Mouse (Mus musculus): ENCODE results near the gene Spire2. TPM values are rescaled to one million over a fixed set of nuclear protein-coding genes. Genes with fewer than 3 reads are reported as not detected.

Spire2 gene
- polyA plus RNA-seq, 1 experiment, result 0.22 TPM

GRCm38 (mm10) chr8:123401936-123402335, 69.4 kb downstream of the Spire2 start:
- TF ChIP-seq GATA1 (IDR thresholded peaks at IDR 0.05; ENCODE audit: low read length), result no peak

GRCm38 (mm10) chr8:123402730-123403326, 70.3 kb downstream of the Spire2 start:
- TF ChIP-seq GATA1 (IDR thresholded peaks at IDR 0.05; ENCODE audit: low read length), result no peak

GRCm38 (mm10) chr8:123404521-123404920, 72.0 kb downstream of the Spire2 start:
- TF ChIP-seq GATA1 (IDR thresholded peaks at IDR 0.05; ENCODE audit: low read length), result no peak

- TF ChIP-seq GATA1 (IDR thresholded peaks at IDR 0.05; ENCODE audit: low read length), result no peak
Observed at GRCm38 (mm10) chr8:123406786-123407185, 74.3 kb downstream of the Spire2 start, which contains the start of gene Mc1r. Mc1r (plus strand) TSS chr8:123407107.

GRCm38 (mm10) chr8:123407612-123408011, 75.1 kb downstream of the Spire2 start:
- no peak for TF ChIP-seq GATA1 (IDR thresholded peaks at IDR 0.05; ENCODE audit: low read length)

DNA sequence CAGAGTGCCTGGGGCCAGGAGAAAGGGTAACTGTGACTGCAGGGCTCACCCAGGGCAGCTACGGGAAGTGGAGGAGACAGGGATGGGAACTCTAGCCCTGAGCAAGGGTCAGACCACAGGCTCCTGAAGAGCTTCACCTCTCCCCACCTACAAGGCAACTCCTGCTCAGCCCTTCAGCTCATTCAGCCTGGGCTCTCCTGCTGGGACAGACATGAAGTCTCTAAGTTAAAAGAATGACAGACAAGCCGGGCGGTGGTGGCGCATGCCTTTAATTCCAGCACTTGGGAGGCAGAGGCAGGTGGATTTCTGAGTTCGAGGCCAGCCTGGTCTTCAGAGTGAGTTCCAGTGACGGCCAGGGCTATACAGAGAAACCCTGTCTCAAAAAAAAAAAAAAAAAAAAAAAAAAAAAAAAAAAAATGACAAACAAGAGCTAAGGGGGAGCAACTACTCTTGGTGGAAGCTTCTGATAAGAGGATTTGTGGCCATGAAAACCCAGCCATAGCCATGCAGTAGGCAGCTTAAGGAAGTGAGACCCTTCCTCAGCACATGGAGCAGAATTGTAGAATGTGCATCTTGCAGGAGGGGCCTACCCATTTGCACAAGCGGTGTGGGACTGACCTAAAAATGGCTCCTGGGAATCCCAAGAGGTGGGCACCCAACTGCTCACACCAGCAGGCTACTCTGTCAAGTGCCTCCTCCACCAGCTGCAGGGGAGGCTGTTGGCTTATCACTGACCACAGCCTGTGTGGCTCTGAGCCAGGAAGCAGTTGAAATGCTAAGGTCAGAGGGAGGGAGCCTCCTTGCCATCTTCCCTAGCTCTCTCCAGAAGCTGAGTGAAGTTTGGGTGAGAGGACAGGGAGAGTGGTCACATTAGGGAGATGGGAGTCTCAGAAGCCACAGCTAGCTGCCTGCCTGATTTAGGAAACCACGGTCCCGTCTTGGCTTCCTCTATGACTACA, 76.4 kb downstream of the Spire2 start:
- no peak for TF ChIP-seq GATA1 (IDR thresholded peaks at IDR 0.05; ENCODE audit: low read length)

DNA sequence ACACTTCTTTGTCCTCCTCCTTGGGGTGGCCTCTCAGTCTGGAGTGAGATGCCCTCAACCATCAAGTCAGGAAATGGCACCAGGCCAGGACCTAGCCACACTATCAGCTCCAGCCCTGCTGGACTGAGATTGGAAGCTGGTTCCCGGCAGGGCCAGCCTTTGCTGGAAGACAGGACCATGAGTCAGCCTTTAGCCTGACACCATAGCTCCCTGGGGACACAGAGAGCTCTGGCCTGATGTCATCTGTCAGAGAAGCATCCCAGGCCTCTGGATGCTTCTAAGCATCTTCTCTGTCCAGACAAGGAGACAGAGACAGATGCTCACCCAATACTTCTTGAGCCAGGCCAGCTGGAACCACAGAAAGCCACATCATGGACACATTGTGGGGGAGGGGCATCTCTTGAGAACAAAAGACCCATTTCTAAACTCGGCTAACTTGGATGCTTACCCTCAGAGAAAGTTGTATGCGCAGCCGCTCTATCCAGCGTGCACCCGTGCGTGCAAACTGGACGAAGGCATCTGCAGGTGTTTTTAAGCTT, 77.6 kb downstream of the Spire2 start:
- TF ChIP-seq GATA1 (IDR thresholded peaks at IDR 0.05; ENCODE audit: low read length), result no peak

DNA sequence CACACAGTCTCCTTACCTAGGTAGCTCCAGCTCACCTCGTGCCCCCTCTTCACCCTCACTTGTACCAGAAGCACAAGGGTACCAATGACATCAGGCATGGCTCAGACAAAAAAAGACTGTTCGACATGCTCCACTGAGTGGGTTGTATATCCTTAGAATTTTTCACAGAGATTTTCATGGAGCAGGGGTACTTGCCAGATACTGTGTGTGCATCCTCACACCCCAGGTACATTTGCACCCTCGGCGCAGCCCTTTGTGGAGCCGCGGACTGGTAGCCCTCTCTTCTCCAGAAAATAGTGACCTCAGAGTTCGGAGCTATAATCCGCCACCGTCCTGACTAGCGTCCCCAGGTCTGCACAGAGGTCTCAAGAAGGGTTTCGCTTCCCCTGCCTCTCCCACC, 78.3 kb downstream of the Spire2 start:
- no peak for TF ChIP-seq GATA1 (IDR thresholded peaks at IDR 0.05; ENCODE audit: low read length)

GRCm38 (mm10) chr8:123411246-123411645, 78.7 kb downstream of the Spire2 start, which contains the start of gene Tubb3:
Tubb3 (plus strand) TSS chr8:123411424.
- no peak for TF ChIP-seq GATA1 (IDR thresholded peaks at IDR 0.05; ENCODE audit: low read length)

GRCm38 (mm10) chr8:123411781-123412327, 79.3 kb downstream of the Spire2 start:
- no peak for TF ChIP-seq GATA1 (IDR thresholded peaks at IDR 0.05; ENCODE audit: low read length)

GRCm38 (mm10) chr8:123412560-123413170, 80.2 kb downstream of the Spire2 start:
- TF ChIP-seq GATA1 (IDR thresholded peaks at IDR 0.05; ENCODE audit: low read length), result no peak

GRCm38 (mm10) chr8:123414255-123414654, 81.7 kb downstream of the Spire2 start:
- no peak for TF ChIP-seq GATA1 (IDR thresholded peaks at IDR 0.05; ENCODE audit: low read length)

GRCm38 (mm10) chr8:123415967-123416943, 83.7 kb downstream of the Spire2 start:
- TF ChIP-seq GATA1 (IDR thresholded peaks at IDR 0.05; ENCODE audit: low read length), result peak; percentile 24

- no peak for TF ChIP-seq GATA1 (IDR thresholded peaks at IDR 0.05; ENCODE audit: low read length)
Observed at GRCm38 (mm10) chr8:123416944-123417555, 84.5 kb downstream of the Spire2 start.

Other genes with a start within 250 kb of the Spire2 start
- 3,898 and 4,864 TPM in 2 replicates for gene Rpl13, start 230.4 kb upstream of the Spire2 start, polyA plus RNA-seq (2012)
- gene Cpne7, start 215.3 kb upstream of the Spire2 start, polyA plus RNA-seq (2012), result 15.3 and 20.9 TPM in 2 replicates
- not detected in 2 replicates for gene Sult5a1, start 174.4 kb upstream of the Spire2 start, polyA plus RNA-seq (2012)
- gene Dpep1, start 146.5 kb upstream of the Spire2 start, polyA plus RNA-seq (2012), result not detected in 2 replicates
- 46.9 and 51.5 TPM in 2 replicates for gene Chmp1a, start 120.0 kb upstream of the Spire2 start, polyA plus RNA-seq (2012)
- gene Spata33, start 119.9 kb upstream of the Spire2 start, polyA plus RNA-seq (2012), result 0.21 and 0.54 TPM in 2 replicates
- 69.4 and 91.1 TPM in 2 replicates for gene Cdk10, start 107.9 kb upstream of the Spire2 start, polyA plus RNA-seq (2012)
- gene Spata2l, start 96.5 kb upstream of the Spire2 start, polyA plus RNA-seq (2012), result 4.9 and 6.5 TPM in 2 replicates
- gene Zfp276, start 78.5 kb upstream of the Spire2 start, polyA plus RNA-seq (2012), result 7.1 and 8.6 TPM in 2 replicates
- gene Vps9d1, start 78.4 kb upstream of the Spire2 start, polyA plus RNA-seq (2012), result 65.3 and 87.9 TPM in 2 replicates
- gene Fanca, start 14.1 kb upstream of the Spire2 start, polyA plus RNA-seq (2012), result 51.2 and 55.3 TPM in 2 replicates
- gene Tcf25, start 41.0 kb downstream of the Spire2 start, polyA plus RNA-seq (2012), result 96.6 and 104 TPM in 2 replicates
- gene Mc1r, start 74.4 kb downstream of the Spire2 start, polyA plus RNA-seq (2012), result 0.02 and 0.03 TPM in 2 replicates
- gene Tubb3, start 78.7 kb downstream of the Spire2 start, polyA plus RNA-seq (2012), result 0.59 and 0.68 TPM in 2 replicates
- gene Def8, start 90.8 kb downstream of the Spire2 start, polyA plus RNA-seq (2012), result 6.4 and 13.0 TPM in 2 replicates
- gene Afg3l1, start 145.2 kb downstream of the Spire2 start, polyA plus RNA-seq (2012), result 25.4 and 27.4 TPM in 2 replicates
- gene Dbndd1, start 182.8 kb downstream of the Spire2 start, polyA plus RNA-seq (2012), result not detected in 2 replicates
- 18.1 and 24.4 TPM in 2 replicates for gene Gas8, start 186.1 kb downstream of the Spire2 start, polyA plus RNA-seq (2012)